Mouse (Mus musculus) limb, embryonic 14.5 days (tissue): ENCODE results near the gene Lrba. TPM values are rescaled to one million over a fixed set of nuclear protein-coding genes. Genes with fewer than 3 reads are reported as not detected.

Experiments used
- ATAC-seq: fragments of 200-750 bp; cut with Nextera tagmentation; 2 replicates; pipeline ENCODE4 v1.8.0; 2017; ENCODE audit warnings: low read depth, moderate number of reproducible peaks, moderate TSS enrichment; ENCODE audit not compliant: low FRiP score
- DNase-seq: peaks from one replicate; pipeline ENCODE4 v3.0.0-alpha.2; 2015; ENCODE audit warnings: low spot score
- H3K27ac ChIP-seq: fragments of 300-500 bp; sonication (generic); replicated peaks from 2 replicates; pipeline ENCODE4 v1.5.1; 2014; ENCODE audit warnings: low read depth, mild to moderate bottlenecking, low read length, moderate library complexity, mixed read lengths
- H3K27me3 ChIP-seq: fragments of 300-500 bp; sonication (generic); 2 replicates; pipeline ENCODE4 v1.6.1; 2014; ENCODE audit warnings: low read length, mixed read lengths; ENCODE audit not compliant: control insufficient read depth, insufficient read depth
- H3K36me3 ChIP-seq: fragments of 300-500 bp; sonication (generic); 2 replicates; pipeline ENCODE4 v1.6.1; 2014; ENCODE audit warnings: mild to moderate bottlenecking, low read length, moderate library complexity, mixed read lengths; ENCODE audit not compliant: control insufficient read depth, insufficient read depth
- H3K4me1 ChIP-seq: fragments of 300-500 bp; sonication (generic); 2 replicates; pipeline ENCODE4 v1.6.1; 2014; ENCODE audit warnings: antibody characterized with exemption, low read length, mixed read lengths; ENCODE audit not compliant: control insufficient read depth, insufficient read depth
- H3K4me2 ChIP-seq: fragments of 300-500 bp; sonication (generic); replicated peaks from 2 replicates; pipeline ENCODE4 v1.6.1; 2014; ENCODE audit warnings: low read depth, mild to moderate bottlenecking, low read length, moderate library complexity; ENCODE audit not compliant: severe bottlenecking
- H3K4me3 ChIP-seq: fragments of 300-500 bp; sonication (generic); replicated peaks from 2 replicates; pipeline ENCODE4 v1.5.1; 2014; ENCODE audit warnings: low read length
- H3K9ac ChIP-seq: fragments of 300-500 bp; sonication (generic); 2 replicates; pipeline ENCODE4 v1.6.1; 2014; ENCODE audit warnings: mild to moderate bottlenecking, low read depth, low read length, moderate library complexity; ENCODE audit not compliant: severe bottlenecking
- H3K9me3 ChIP-seq: fragments of 300-500 bp; sonication (generic); 2 replicates; pipeline ENCODE4 v1.6.1; 2016; ENCODE audit warnings: low read length; ENCODE audit not compliant: control insufficient read depth
- POLR2A ChIP-seq: fragments of 200-500 bp; IDR thresholded peaks from 2 replicates; pipeline ENCODE4 v1.8.0; 2012; ENCODE audit warnings: inconsistent platforms, mild to moderate bottlenecking, moderate library complexity, borderline replicate concordance; ENCODE audit not compliant: insufficient read depth, insufficient read length; ENCODE audit errors: extremely low read depth
- WGBS: fragments of 180-500 bp; shearing (Covaris S2); extraction: QIAGEN DNeasy Blood & Tissue Kit; methylation state at CpG from one replicate; pipeline ENCODE4 v1.1.7; 2014; 5-methylcytosine and 5-hydroxymethylcytosine counted together
- polyA plus RNA-seq, 2 experiments: library from polyadenylated mRNA; depleted of rRNA in 1 of 2; stranded (reverse) in 1 of 2; unstranded in 1 of 2; fragments of >200 nt; fragmentation: Nextera tagmentation in 1 of 2; extraction: Ambion mirVana in 1 of 2; gene quantifications; 2 replicates each; pipeline versions ENCODE4 v1.2.1 to v1.2.3; 2012 to 2014

Lrba gene
- polyA plus RNA-seq, 2 experiments = 8.9 to 13.6 TPM

GRCm38 (mm10) chr3:86253791-86254190 is 29.3 kb downstream of the Lrba start:
- no peak for ATAC-seq
- H3K36me3 ChIP-seq = no peaks in the 10 kb centered on the region
- no peak overlapping the region for H3K4me2 ChIP-seq
- DNase-seq = no peak
- no peak overlapping the region for H3K27ac ChIP-seq
- no peaks in the 10 kb centered on the region for H3K27me3 ChIP-seq
- no peak for TF ChIP-seq POLR2A
- no peak overlapping the region for H3K4me3 ChIP-seq
- H3K9me3 ChIP-seq = no peaks in the 10 kb centered on the region
- no peaks in the 10 kb centered on the region for H3K4me1 ChIP-seq
- 74% methylated on average over 1 of the region's 1 CpGs for WGBS
- H3K9ac ChIP-seq = no peak overlapping the region

DNA sequence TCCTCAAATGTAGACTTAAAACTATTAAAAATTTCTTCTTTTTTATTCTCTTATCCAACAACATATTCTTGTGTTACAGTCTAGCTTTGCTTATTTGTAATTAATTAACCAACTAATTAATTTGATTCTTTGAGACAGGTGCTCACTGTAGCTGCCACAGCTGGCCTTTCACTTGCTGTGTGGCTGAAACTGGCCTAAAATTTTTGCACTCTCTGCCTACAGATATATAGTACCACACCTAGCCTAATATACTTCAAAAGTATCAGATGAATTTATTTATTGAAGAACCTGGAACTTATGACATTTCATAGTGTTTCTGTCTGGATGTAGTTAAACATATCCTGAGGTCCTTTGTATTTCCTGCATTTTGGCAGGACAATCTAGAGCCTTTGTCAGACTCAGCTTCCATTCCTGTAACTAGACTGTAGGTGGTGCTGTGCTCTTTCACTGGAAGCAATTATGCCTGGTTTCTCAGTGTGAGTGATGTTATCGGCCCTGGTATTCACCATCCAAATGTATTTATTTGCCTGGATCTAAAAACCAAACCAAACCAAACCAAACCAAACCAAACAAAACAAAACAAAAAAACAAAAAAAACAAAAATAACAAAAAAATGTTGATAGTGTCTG is 43.7 kb downstream of the Lrba start:
- Histone ChIP-seq H3K4me2 (no peak overlapping the region), H3K27ac (no peak overlapping the region), H3K36me3 (no peaks in the 10 kb centered on the region), H3K4me3 (no peak overlapping the region), H3K9ac (no peak overlapping the region), H3K4me1 (no peaks in the 10 kb centered on the region), H3K9me3 (no peaks in the 10 kb centered on the region), H3K27me3 (no peaks in the 10 kb centered on the region)
- no peak for TF ChIP-seq POLR2A
- 0% methylated on average over 1 of the region's 1 CpGs for WGBS
- DNase-seq (peak; percentile 84), ATAC-seq (0 out of 2 replicates have a peak, but pooled peaks have one; percentile 53)

GRCm38 (mm10) chr3:86275651-86276050 is 51.2 kb downstream of the Lrba start:
- no peak for DNase-seq
- H3K36me3 ChIP-seq = no peaks in the 10 kb centered on the region
- H3K27me3 ChIP-seq = no peaks in the 10 kb centered on the region
- TF ChIP-seq POLR2A = no peak
- no peak overlapping the region for H3K27ac ChIP-seq
- 64% methylated on average over 1 of the region's 1 CpGs for WGBS
- H3K9me3 ChIP-seq = no peaks in the 10 kb centered on the region
- no peak overlapping the region for H3K4me3 ChIP-seq
- H3K9ac ChIP-seq = no peak overlapping the region
- no peak for ATAC-seq
- H3K4me1 ChIP-seq = no peaks in the 10 kb centered on the region
- no peak overlapping the region for H3K4me2 ChIP-seq

- no peaks in the 10 kb centered on the region for H3K36me3 ChIP-seq
- H3K4me3 ChIP-seq = no peak overlapping the region
- peaks cover 6% of the 10 kb centered on the region; the same call in 1 of the 2 replicates for H3K4me1 ChIP-seq
- no peak overlapping the region for H3K9ac ChIP-seq
- no peaks in the 10 kb centered on the region for H3K27me3 ChIP-seq
- no peak for DNase-seq
- no peaks in the 10 kb centered on the region for H3K9me3 ChIP-seq
- H3K4me2 ChIP-seq = no peak overlapping the region
- no peak for ATAC-seq
- TF ChIP-seq POLR2A = no peak
- H3K27ac ChIP-seq = no peak overlapping the region
- WGBS = 30% methylated on average over 8 of the region's 8 CpGs
Measured at GRCm38 (mm10) chr3:86291326-86291725, 66.8 kb downstream of the Lrba start.

- no peaks in the 10 kb centered on the region for H3K36me3 ChIP-seq
- H3K4me1 ChIP-seq = peaks cover 6% of the 10 kb centered on the region; the same call in 1 of the 2 replicates
- no peak overlapping the region for H3K9ac ChIP-seq
- no peak overlapping the region; the same call in 1 of the 2 replicates for H3K27ac ChIP-seq
- H3K4me2 ChIP-seq = no peak overlapping the region
- DNase-seq = peak; percentile 37
- peak; percentile 65 for ATAC-seq
- H3K4me3 ChIP-seq = no peak overlapping the region
- no peak for TF ChIP-seq POLR2A
- no peaks in the 10 kb centered on the region for H3K9me3 ChIP-seq
- WGBS = 23% methylated on average over 1 of the region's 1 CpGs
- H3K27me3 ChIP-seq = no peaks in the 10 kb centered on the region
Measured at GRCm38 (mm10) chr3:86294866-86295265, 70.4 kb downstream of the Lrba start.
